Mouse (Mus musculus): ENCODE data around the gene Wnt5b. TPM values are rescaled to one million over a fixed set of nuclear protein-coding genes. Genes with fewer than 3 reads are reported as not detected.
"Not testable (repeated sequence)": the region's sequence is repeated elsewhere in the genome, so short reads cannot be mapped to it uniquely, and the experiment has no call there.

Gene Wnt5b
- polyA plus RNA-seq, 1 experiment, result 3.5 TPM

GRCm38 (mm10) chr6:119448321-119449059 is 95.7 kb downstream of the Wnt5b start:
- TF ChIP-seq POLR2A (IDR thresholded peaks at IDR 0.05; ENCODE audit: borderline replicate concordance, extremely low read depth, insufficient read depth, insufficient read length, poor library complexity, severe bottlenecking), result no peak
- TF ChIP-seq CTCF (IDR thresholded peaks at IDR 0.05; ENCODE audit: borderline replicate concordance, extremely low read depth, insufficient read depth, insufficient read length), result no peak
- peak; percentile 53 for DNase-seq (ENCODE audit: low read depth)

DNA sequence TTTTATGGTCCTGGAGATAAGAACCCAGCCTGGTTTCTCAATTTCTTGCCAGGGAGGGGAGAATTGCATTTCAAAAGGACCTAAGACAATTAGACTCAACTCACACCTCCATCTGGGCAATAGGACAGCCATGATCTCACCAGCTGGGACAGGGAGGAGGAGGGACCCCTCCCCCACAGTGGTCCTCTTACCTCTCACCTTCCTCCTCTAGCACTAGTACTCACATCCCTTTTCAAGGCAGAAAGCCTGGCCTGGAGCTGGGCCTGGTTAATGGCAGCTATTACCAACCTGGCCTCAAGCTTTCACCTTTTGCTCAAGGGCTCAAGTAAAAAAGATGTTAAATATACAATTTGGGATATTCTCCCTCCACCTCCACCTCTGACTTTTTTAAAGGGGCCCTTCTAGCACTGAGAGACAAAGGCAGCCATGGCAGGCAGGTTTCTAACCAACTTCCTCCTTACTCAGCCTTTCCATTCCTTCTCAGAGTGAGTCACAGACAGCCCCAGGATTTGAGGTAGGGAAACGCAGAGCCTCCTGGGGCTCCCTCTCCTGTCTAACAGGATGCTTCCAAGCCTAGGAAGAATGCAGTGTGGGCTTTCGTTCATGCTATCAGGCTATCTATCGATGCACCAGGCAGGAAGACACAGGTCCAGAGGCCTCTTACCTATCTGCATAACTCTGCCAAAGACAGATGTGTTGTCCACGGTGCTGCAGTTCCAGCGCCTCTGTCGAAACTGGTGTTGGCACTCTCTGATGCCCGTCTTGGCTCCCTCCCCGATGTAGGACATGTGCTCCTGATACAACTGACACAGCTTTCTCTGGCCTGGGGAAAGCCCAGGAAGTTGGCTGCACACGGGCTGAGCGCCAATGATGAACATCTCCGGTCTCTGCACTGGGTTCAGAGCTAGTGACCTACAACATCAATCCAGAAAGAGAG is 98.2 kb downstream of the Wnt5b start:
- TF ChIP-seq POLR2A (IDR thresholded peaks at IDR 0.05; ENCODE audit: borderline replicate concordance, extremely low read depth, insufficient read depth, insufficient read length, poor library complexity, severe bottlenecking) (no peak), CTCF (IDR thresholded peaks at IDR 0.05; ENCODE audit: borderline replicate concordance, extremely low read depth, insufficient read depth, insufficient read length) (no peak)
- DNase-seq (ENCODE audit: low read depth), result no peak

GRCm38 (mm10) chr6:119443742-119444645 is 100.2 kb downstream of the Wnt5b start:
- TF ChIP-seq CTCF (IDR thresholded peaks at IDR 0.05; ENCODE audit: borderline replicate concordance, extremely low read depth, insufficient read depth, insufficient read length) (peak; percentile 99), POLR2A (IDR thresholded peaks at IDR 0.05; ENCODE audit: borderline replicate concordance, extremely low read depth, insufficient read depth, insufficient read length, poor library complexity, severe bottlenecking) (no peak)
- DNase-seq (ENCODE audit: low read depth), result peak; percentile 95

GRCm38 (mm10) chr6:119442729-119443128 is 101.4 kb downstream of the Wnt5b start:
- TF ChIP-seq CTCF (IDR thresholded peaks at IDR 0.05; ENCODE audit: borderline replicate concordance, extremely low read depth, insufficient read depth, insufficient read length), result peak; percentile 25; the same call in 1 of the 2 replicates
- DNase-seq (ENCODE audit: low read depth), result not testable (repeated sequence)

DNA sequence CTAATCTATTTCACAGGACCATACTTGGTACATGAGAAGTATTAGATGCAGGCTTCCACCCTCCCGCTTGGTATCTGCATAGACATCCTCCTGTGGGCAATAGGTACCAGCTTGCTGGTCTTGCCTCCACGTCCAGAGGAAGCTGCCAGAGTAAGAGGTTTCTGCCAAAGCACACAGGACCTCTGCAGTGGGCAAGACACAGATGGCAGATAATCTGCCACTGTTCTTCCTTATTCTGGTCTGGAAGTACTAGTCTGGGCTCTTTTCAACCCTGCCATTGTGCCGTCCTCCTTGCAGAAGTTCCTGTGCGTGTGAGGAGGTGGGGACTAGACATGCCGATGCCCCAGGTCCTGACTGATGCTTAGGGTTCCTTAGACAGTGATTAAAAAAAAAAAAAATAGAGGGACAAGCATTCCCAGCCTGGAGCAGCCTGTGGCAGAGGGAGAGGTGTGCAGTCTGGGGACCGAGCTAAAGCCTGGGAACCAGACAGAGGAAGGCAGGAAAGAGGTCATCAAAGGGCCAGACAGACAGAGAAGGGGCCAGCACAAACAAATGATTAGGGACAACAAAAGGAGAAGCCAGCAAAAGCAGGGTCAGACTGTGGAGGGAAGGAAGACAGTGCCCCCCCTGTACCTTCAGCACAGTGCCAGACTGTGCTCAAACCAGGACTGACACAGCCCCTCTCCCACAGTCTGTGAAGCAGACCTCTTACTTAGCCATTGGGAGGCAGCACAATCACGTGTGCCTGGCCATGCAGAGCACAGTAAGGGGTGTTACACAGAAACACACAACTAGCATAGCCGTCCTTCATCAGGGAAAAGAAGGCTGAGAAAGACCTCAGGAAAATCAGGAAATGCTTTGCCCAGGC is 106.0 kb downstream of the Wnt5b start:
- peak; percentile 37 for DNase-seq (ENCODE audit: low read depth)
- TF ChIP-seq POLR2A (IDR thresholded peaks at IDR 0.05; ENCODE audit: borderline replicate concordance, extremely low read depth, insufficient read depth, insufficient read length, poor library complexity, severe bottlenecking), result no peak
- peak; percentile 20; the same call in 1 of the 2 replicates for TF ChIP-seq CTCF (IDR thresholded peaks at IDR 0.05; ENCODE audit: borderline replicate concordance, extremely low read depth, insufficient read depth, insufficient read length)

DNA sequence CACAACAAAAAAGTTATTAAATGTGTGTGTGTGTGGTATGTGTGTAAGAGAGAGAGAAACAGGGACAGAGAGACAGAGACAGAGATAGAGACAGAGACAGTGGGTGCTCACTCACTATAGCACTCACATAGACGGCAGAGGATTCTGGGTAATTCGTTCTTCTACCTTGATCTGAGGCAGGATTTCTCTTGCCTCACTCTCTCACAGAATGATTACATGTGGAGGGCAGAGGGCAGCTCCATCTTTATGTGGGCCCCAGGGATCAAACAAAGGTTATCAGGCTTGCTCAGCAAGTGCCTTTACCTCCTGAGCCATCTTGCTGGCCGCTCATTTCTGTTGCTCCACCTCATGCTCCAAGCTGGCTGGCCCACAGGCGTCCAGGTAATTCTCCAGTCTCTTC is 109.8 kb downstream of the Wnt5b start:
- no peak for DNase-seq (ENCODE audit: low read depth)
- TF ChIP-seq CTCF (IDR thresholded peaks at IDR 0.05; ENCODE audit: borderline replicate concordance, extremely low read depth, insufficient read depth, insufficient read length) (no peak), POLR2A (IDR thresholded peaks at IDR 0.05; ENCODE audit: borderline replicate concordance, extremely low read depth, insufficient read depth, insufficient read length, poor library complexity, severe bottlenecking) (no peak)

- DNase-seq (ENCODE audit: low read depth), result no peak
- no peak for TF ChIP-seq CTCF (IDR thresholded peaks at IDR 0.05; ENCODE audit: borderline replicate concordance, extremely low read depth, insufficient read depth, insufficient read length)
- no peak for TF ChIP-seq POLR2A (IDR thresholded peaks at IDR 0.05; ENCODE audit: borderline replicate concordance, extremely low read depth, insufficient read depth, insufficient read length, poor library complexity, severe bottlenecking)
These were observed 112.3 kb downstream of the Wnt5b start for GRCm38 (mm10) chr6:119431751-119432324.

DNA sequence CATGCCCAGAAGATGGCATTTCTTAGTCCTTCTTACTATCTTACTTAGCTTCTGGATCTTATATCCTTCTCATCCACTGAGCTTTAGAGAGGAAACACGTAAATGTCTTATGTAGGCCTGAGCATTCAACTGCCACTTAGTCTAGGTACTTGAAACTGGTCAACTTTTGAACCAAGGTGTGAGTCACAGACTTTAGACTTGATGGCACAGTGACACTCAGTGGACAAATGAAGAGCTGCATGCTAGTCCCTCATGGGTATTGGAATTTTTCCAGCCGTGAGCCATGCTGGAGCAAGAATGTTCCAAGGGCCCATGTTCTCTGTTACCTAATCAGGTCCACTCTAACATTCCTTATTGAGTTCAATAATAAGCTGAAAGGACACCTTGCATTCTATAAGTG is 113.6 kb downstream of the Wnt5b start:
- TF ChIP-seq CTCF (IDR thresholded peaks at IDR 0.05; ENCODE audit: borderline replicate concordance, extremely low read depth, insufficient read depth, insufficient read length) (peak; percentile 64; the same call in 1 of the 2 replicates), POLR2A (IDR thresholded peaks at IDR 0.05; ENCODE audit: borderline replicate concordance, extremely low read depth, insufficient read depth, insufficient read length, poor library complexity, severe bottlenecking) (no peak)
- peak; percentile 62 for DNase-seq (ENCODE audit: low read depth)

DNA sequence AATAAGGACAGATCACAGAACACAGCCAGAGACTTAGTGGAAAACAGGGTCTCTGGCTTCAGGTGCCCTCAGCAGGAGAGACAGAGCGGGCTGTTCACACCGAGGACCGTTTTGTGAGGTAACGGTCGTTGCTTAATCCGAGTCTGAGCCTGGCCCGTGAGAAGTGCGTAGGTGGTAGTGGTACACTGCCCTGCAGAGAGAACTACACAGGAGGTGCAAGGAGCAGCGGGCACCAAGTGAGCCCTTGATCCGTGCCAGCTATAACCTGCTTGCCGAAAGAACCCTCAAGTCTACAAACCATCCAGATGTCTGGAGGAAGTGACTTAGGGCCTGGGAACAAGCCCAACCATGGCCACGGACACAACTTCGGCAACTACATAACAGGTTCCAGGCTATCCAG is 114.8 kb downstream of the Wnt5b start:
- no peak for DNase-seq (ENCODE audit: low read depth)
- TF ChIP-seq POLR2A (IDR thresholded peaks at IDR 0.05; ENCODE audit: borderline replicate concordance, extremely low read depth, insufficient read depth, insufficient read length, poor library complexity, severe bottlenecking), result no peak
- no peak for TF ChIP-seq CTCF (IDR thresholded peaks at IDR 0.05; ENCODE audit: borderline replicate concordance, extremely low read depth, insufficient read depth, insufficient read length)

GRCm38 (mm10) chr6:119428611-119429010 is 115.5 kb downstream of the Wnt5b start:
- no peak for TF ChIP-seq POLR2A (IDR thresholded peaks at IDR 0.05; ENCODE audit: borderline replicate concordance, extremely low read depth, insufficient read depth, insufficient read length, poor library complexity, severe bottlenecking)
- TF ChIP-seq CTCF (IDR thresholded peaks at IDR 0.05; ENCODE audit: borderline replicate concordance, extremely low read depth, insufficient read depth, insufficient read length), result peak; percentile 23; the same call in 1 of the 2 replicates
- no peak for DNase-seq (ENCODE audit: low read depth)

Data from brain, embryonic 14.5 days (tissue).